Mouse (Mus musculus): ENCODE results near the gene Hmgn1. TPM values are rescaled to one million over a fixed set of nuclear protein-coding genes. Genes with fewer than 3 reads are reported as not detected.

Gene Hmgn1
- polyA plus RNA-seq (2012; fragmentation: generic; extraction: Trizol), result 120 TPM

DNA sequence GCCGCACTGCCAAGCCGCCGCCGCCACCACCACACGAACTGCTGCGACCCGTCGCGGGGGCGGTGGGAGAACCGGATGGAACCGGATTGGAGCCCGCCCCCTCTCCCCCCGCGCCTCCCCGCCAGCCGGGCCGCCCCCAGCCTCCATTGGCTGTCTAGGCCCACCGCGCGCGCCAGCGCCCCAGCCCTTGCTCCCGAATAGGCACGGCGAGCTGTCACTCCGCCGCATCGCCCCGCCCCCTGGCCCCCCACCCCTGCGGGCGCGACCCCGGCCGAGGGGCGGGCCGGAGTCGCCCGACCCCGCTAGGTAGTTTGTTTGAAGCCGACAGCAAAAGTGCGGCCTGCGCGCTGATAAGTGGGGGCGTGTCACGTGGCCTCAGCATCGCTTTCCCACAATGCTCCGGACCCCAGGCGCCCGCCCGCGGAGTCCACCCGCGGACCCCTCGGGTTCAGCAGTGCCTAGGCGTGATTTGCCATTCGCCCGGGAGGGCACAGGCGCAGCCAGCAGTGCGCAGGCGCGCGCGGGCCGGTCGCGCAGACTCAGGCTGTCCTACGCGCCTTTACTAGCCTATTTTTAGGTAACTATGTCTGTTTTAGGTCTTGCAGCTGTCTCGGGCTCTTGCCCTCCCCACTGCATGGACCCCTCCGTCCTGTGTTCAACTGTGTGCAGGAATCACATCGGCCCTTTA lies at the start of gene Hmgn1:
Hmgn1 (minus strand) TSS at position 73 of the 688 bp plus-strand sequence.
- peak within 1 kb of the TSS; percentile 49 for H3K4me3 ChIP-seq
- peak within 1 kb of the TSS; percentile 75 for H3ac ChIP-seq (ENCODE audit: control insufficient read depth, insufficient read length)
- peaks cover 29% of the 10 kb centered on the region for H3K79me2 ChIP-seq (ENCODE audit: control insufficient read depth, insufficient read depth)
- TF ChIP-seq POLR2A (IDR thresholded peaks at IDR 0.05; ENCODE audit: insufficient read length, low read depth) (peak; percentile 79), TCF12 (IDR thresholded peaks at IDR 0.05; ENCODE audit: insufficient read depth, poor library complexity, severe bottlenecking) (peak; percentile 29), MYOD1 (IDR thresholded peaks at IDR 0.05; ENCODE audit: control insufficient read depth in 1 of 3, insufficient read length in 2 of 3, low read depth in 2 of 3) (peak; percentile 60 to 81 (median 78)), USF1 (IDR thresholded peaks at IDR 0.05; ENCODE audit: low read depth) (peak; percentile 89), E2F4 (IDR thresholded peaks at IDR 0.05; ENCODE audit: insufficient read depth) (no peak), REST (IDR thresholded peaks at IDR 0.05; ENCODE audit: insufficient read depth, insufficient read length) (no peak), POLR2AphosphoS2 (IDR thresholded peaks at IDR 0.05; ENCODE audit: insufficient read length, low read depth) (peak; percentile 80), MYOG (IDR thresholded peaks at IDR 0.05; ENCODE audit: control insufficient read depth in 1 of 3, insufficient read depth in 1 of 3, insufficient read length in 2 of 3, low read depth in 2 of 3) (peak; percentile 75 to 85 (median 82)), CEBPB (IDR thresholded peaks at IDR 0.05; ENCODE audit: insufficient read depth, poor library complexity, severe bottlenecking) (no peak)
- peak within 1 kb of the TSS; percentile 90 for H3K4me2 ChIP-seq (ENCODE audit: low read depth)
- no peaks in the 10 kb centered on the region for H3K27me3 ChIP-seq (ENCODE audit: control insufficient read depth, insufficient read depth, insufficient read length)
- peaks cover 31% of the 10 kb centered on the region for H3K36me3 ChIP-seq (ENCODE audit: control insufficient read depth, insufficient read depth)

DNA sequence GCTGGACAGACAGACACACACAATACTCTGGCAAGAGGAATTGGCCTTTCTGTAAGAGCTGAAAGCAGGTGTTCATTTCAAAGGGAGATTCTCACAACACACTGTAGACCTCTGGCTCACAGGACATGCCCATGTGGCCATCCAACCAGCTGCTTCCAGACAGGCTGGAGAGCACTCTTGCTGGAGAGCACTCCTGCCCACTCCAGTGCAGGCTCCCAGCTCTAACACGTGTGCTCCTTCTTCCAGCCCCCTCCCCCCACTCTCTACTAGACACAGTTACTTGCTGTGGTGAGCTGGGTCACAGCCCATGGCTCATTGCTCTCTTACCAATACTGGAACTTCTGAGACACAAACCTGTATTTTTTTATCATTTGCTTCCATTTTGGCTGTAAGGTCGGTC lies 47.9 kb upstream of the Hmgn1 start:
- Histone ChIP-seq H3K27me3 (ENCODE audit: control insufficient read depth, insufficient read depth, insufficient read length) (no peaks in the 10 kb centered on the region), H3K4me3 (no peak overlapping the region), H3K36me3 (ENCODE audit: control insufficient read depth, insufficient read depth) (no peaks in the 10 kb centered on the region), H3K4me2 (ENCODE audit: low read depth) (no peak overlapping the region), H3ac (ENCODE audit: control insufficient read depth, insufficient read length) (no peak overlapping the region), H3K79me2 (ENCODE audit: control insufficient read depth, insufficient read depth) (no peaks in the 10 kb centered on the region)
- TF ChIP-seq CEBPB (IDR thresholded peaks at IDR 0.05; ENCODE audit: insufficient read depth, poor library complexity, severe bottlenecking), result no peak
- TF ChIP-seq MYOG (IDR thresholded peaks at IDR 0.05; ENCODE audit: control insufficient read depth in 1 of 3, insufficient read depth in 1 of 3, insufficient read length in 2 of 3, low read depth in 2 of 3), result peak in 2 of 3 experiments; percentile 34 to 66
- TF ChIP-seq MYOD1 (IDR thresholded peaks at IDR 0.05; ENCODE audit: control insufficient read depth in 1 of 3, insufficient read length in 2 of 3, low read depth in 2 of 3), result peak in 2 of 3 experiments; percentile 37 to 48

DNA sequence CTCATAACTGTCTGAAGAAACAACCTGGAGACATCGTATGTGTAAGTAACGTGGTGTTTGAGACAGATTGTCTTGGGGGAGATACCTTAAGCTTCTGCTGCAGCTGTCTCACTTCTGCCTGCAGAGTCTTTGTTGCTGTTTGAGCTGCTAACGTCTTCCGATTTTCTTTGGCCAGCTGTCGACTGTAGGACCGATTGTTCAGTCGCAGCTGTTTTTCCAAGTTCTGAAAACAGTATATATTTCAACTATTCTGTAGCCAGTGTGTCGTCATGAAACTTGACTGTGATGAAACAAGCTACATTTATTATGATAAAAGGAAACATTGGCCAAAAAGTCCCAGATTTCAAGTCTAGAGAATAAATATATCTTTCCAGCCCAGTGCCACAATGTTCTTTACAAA lies 46.1 kb upstream of the Hmgn1 start:
- Histone ChIP-seq H3ac (ENCODE audit: control insufficient read depth, insufficient read length) (no peak overlapping the region), H3K4me3 (no peak overlapping the region), H3K4me2 (ENCODE audit: low read depth) (no peak overlapping the region), H3K79me2 (ENCODE audit: control insufficient read depth, insufficient read depth) (no peaks in the 10 kb centered on the region), H3K36me3 (ENCODE audit: control insufficient read depth, insufficient read depth) (no peaks in the 10 kb centered on the region), H3K27me3 (ENCODE audit: control insufficient read depth, insufficient read depth, insufficient read length) (no peaks in the 10 kb centered on the region)
- peak in 1 of 3 experiments; percentile 10 for TF ChIP-seq MYOG (IDR thresholded peaks at IDR 0.05; ENCODE audit: control insufficient read depth in 1 of 3, insufficient read depth in 1 of 3, insufficient read length in 2 of 3, low read depth in 2 of 3)
- TF ChIP-seq MYOD1 (IDR thresholded peaks at IDR 0.05; ENCODE audit: control insufficient read depth in 1 of 3, insufficient read length in 2 of 3, low read depth in 2 of 3), result peak in 2 of 3 experiments; percentile 13 to 51
- TF ChIP-seq E2F4 (IDR thresholded peaks at IDR 0.05; ENCODE audit: insufficient read depth), result no peak

DNA sequence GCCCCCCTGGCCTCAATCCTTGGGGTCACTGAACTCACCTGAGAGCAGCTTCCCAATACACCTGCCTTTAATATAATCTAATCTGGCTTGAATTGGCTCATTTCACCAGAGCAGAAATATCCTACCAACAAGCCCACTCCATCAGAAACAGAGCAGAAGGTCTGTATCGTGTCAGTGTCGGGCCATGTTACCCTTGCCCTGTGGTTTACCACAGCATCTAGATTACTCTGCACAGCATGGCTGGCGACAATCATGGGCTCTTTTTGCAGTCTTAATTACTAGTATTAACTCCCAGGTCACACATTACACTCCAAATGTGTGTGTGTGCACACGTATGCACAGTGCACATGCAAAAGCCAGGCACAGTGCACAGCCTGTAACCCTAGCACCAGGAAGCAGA lies 41.3 kb upstream of the Hmgn1 start:
- Histone ChIP-seq H3K4me3 (no peak overlapping the region), H3K36me3 (ENCODE audit: control insufficient read depth, insufficient read depth) (no peaks in the 10 kb centered on the region), H3ac (ENCODE audit: control insufficient read depth, insufficient read length) (no peak overlapping the region), H3K79me2 (ENCODE audit: control insufficient read depth, insufficient read depth) (no peaks in the 10 kb centered on the region), H3K27me3 (ENCODE audit: control insufficient read depth, insufficient read depth, insufficient read length) (no peaks in the 10 kb centered on the region), H3K4me2 (ENCODE audit: low read depth) (no peak overlapping the region)
- no peak for TF ChIP-seq CEBPB (IDR thresholded peaks at IDR 0.05; ENCODE audit: insufficient read depth, poor library complexity, severe bottlenecking)
- no peak for TF ChIP-seq TCF12 (IDR thresholded peaks at IDR 0.05; ENCODE audit: insufficient read depth, poor library complexity, severe bottlenecking)
- no peak for TF ChIP-seq POLR2A (IDR thresholded peaks at IDR 0.05; ENCODE audit: insufficient read length, low read depth)
- TF ChIP-seq SRF (IDR thresholded peaks at IDR 0.05; ENCODE audit: control insufficient read depth, insufficient read length, low read depth), result no peak
- TF ChIP-seq MAX (IDR thresholded peaks at IDR 0.05; ENCODE audit: low read depth), result no peak
- TF ChIP-seq TCF3 (IDR thresholded peaks at IDR 0.05; ENCODE audit: insufficient read length, low read depth), result no peak
- TF ChIP-seq REST (IDR thresholded peaks at IDR 0.05; ENCODE audit: insufficient read depth, insufficient read length), result no peak
- no peak for TF ChIP-seq E2F4 (IDR thresholded peaks at IDR 0.05; ENCODE audit: insufficient read depth)

DNA sequence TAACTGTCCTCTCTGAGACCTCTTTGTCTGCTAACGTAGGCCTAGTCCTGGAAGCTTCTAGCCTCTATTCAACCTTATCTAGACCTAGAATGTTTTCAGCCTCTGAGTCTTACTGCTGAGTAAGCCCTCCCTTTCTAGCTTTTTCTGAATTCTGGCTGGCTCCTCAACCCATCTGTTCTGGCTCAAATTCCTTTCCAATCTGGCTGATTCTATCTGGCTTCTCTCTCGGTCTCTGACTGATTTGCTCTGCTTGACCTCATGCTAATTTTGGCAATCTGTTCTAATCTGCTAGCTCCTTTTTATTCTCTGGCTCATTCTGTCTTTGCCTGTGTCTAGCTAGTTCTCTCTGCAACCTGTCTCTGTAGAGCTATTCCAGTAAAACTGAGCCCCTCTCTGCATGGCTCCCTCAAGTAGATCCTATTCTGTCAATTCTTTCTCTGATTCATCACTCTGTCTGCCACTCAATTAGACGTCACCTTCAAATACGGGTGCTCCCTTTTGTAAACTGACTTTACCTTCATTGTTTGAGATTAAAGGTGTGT lies 38.3 kb upstream of the Hmgn1 start:
- Histone ChIP-seq H3K27me3 (ENCODE audit: control insufficient read depth, insufficient read depth, insufficient read length) (no peaks in the 10 kb centered on the region), H3K4me2 (ENCODE audit: low read depth) (no peak overlapping the region), H3K4me3 (no peak overlapping the region), H3K79me2 (ENCODE audit: control insufficient read depth, insufficient read depth) (no peaks in the 10 kb centered on the region), H3ac (ENCODE audit: control insufficient read depth, insufficient read length) (no peak overlapping the region), H3K36me3 (ENCODE audit: control insufficient read depth, insufficient read depth) (no peaks in the 10 kb centered on the region)
- TF ChIP-seq MYOD1 (IDR thresholded peaks at IDR 0.05; ENCODE audit: control insufficient read depth in 1 of 3, insufficient read length in 2 of 3, low read depth in 2 of 3) (no peak), TCF3 (IDR thresholded peaks at IDR 0.05; ENCODE audit: insufficient read length, low read depth) (no peak)

Data from myocyte (in vitro differentiated cells).